Mouse (Mus musculus) E14TG2a.4 (cell line): ENCODE measurements around the gene Ier3.

Experiments used
- CTCF ChIP-seq: conservative IDR thresholded peaks from 2 replicates; pipeline ENCODE4 v1.5.1; 2014; ENCODE audit warnings: low read length
- POU5F1 ChIP-seq: IDR thresholded peaks from 2 replicates; pipeline ENCODE4 v1.6.1; 2014; ENCODE audit warnings: low read length, borderline replicate concordance

- TF ChIP-seq CTCF (no peak), POU5F1 (no peak)
These were observed 10.4 kb upstream of the Ier3 start for GRCm38 (mm10) chr17:35810900-35811648.
